Mouse (Mus musculus) liver, postnatal 0 days (tissue): ENCODE data around the gene Pcsk7. TPM values are rescaled to one million over a fixed set of nuclear protein-coding genes. Genes with fewer than 3 reads are reported as not detected.

Source experiments
- ATAC-seq: fragments of 200-750 bp; cut with Nextera tagmentation; 2 replicates; pipeline ENCODE4 v1.8.0; 2017; ENCODE audit warnings: mild to moderate bottlenecking, moderate library complexity
- DNase-seq: peaks from one replicate; pipeline ENCODE4 v3.0.0-alpha.2; 2016
- H3K27ac ChIP-seq: fragments of 300-500 bp; sonication (generic); 2 replicates; pipeline ENCODE4 v1.5.1; 2014; ENCODE audit warnings: antibody characterized with exemption, moderate library complexity, mild to moderate bottlenecking, low read depth
- H3K27me3 ChIP-seq: fragments of 300-500 bp; sonication (generic); 2 replicates; pipeline ENCODE4 v1.6.1; 2014; ENCODE audit warnings: low read length, control low read depth, mixed read lengths; ENCODE audit not compliant: insufficient read depth
- H3K36me3 ChIP-seq: fragments of 300-500 bp; sonication (generic); replicated peaks from 2 replicates; pipeline ENCODE4 v1.6.1; 2014; ENCODE audit warnings: mild to moderate bottlenecking, control low read depth, low read length, moderate library complexity, mixed read lengths; ENCODE audit not compliant: insufficient read depth
- H3K4me1 ChIP-seq: fragments of 300-500 bp; sonication (generic); 2 replicates; pipeline ENCODE4 v1.6.1; 2014; ENCODE audit warnings: antibody characterized with exemption, mild to moderate bottlenecking, control low read depth; ENCODE audit not compliant: insufficient read depth
- H3K4me2 ChIP-seq: fragments of 300-500 bp; sonication (generic); 2 replicates; pipeline ENCODE4 v1.6.1; 2014; ENCODE audit warnings: low read depth, mild to moderate bottlenecking, low read length, moderate library complexity, mixed read lengths
- H3K4me3 ChIP-seq: fragments of 300-500 bp; sonication (generic); 2 replicates; pipeline ENCODE4 v1.5.1; 2014; ENCODE audit warnings: low read depth, low read length
- H3K9ac ChIP-seq: fragments of 300-500 bp; sonication (generic); replicated peaks from 2 replicates; pipeline ENCODE4 v1.6.1; 2014; ENCODE audit warnings: mild to moderate bottlenecking, moderate library complexity
- H3K9me3 ChIP-seq: fragments of 300-500 bp; sonication (generic); 2 replicates; pipeline ENCODE4 v1.6.1; 2016; ENCODE audit warnings: mild to moderate bottlenecking, control low read depth, low read length, mixed read lengths
- CTCF ChIP-seq: sonication (generic); IDR thresholded peaks from 2 replicates; pipeline ENCODE4 v1.5.1; 2016; ENCODE audit warnings: antibody characterized with exemption, low read depth
- EP300 ChIP-seq: IDR thresholded peaks from 2 replicates; pipeline ENCODE4 v1.6.1; 2016; ENCODE audit warnings: antibody characterized with exemption, low read depth, mild to moderate bottlenecking
- WGBS: fragments of 180-500 bp; shearing (Covaris S2); extraction: QIAGEN DNeasy Blood & Tissue Kit; methylation state at CpG from one replicate; pipeline ENCODE4 v1.1.7; 2014; ENCODE audit not compliant: insufficient replicate concordance; 5-methylcytosine and 5-hydroxymethylcytosine counted together
- microRNA-seq: library from miRNA; unstranded; fragments of <30 nt; microRNA quantifications from one replicate; pipeline ENCODE4, GENCODE M21; 2016
- polyA plus RNA-seq: library from polyadenylated mRNA; unstranded; fragments of >200 nt; fragmentation: Nextera tagmentation; extraction: Ambion mirVana; gene quantifications from 2 replicates; pipeline ENCODE4 v1.2.1, GENCODE M21; 2015

The Pcsk7 gene
- polyA plus RNA-seq, 1 experiment from 2014 or later, result 6.8 TPM

GRCm38 (mm10) chr9:45958023-45958670, 51.9 kb downstream of the Pcsk7 start:
- ATAC-seq, result no peak
- no peak for TF ChIP-seq EP300
- no peak for TF ChIP-seq CTCF
- no peak for DNase-seq
- H3K9ac ChIP-seq, result no peak overlapping the region
- H3K4me2 ChIP-seq, result no peak overlapping the region
- H3K4me3 ChIP-seq, result no peak overlapping the region
- peaks cover 13% of the 10 kb centered on the region for H3K36me3 ChIP-seq
- 75% methylated on average over 7 of the region's 7 CpGs for WGBS
- no peaks in the 10 kb centered on the region for H3K27me3 ChIP-seq
- H3K27ac ChIP-seq, result no peak overlapping the region
- peaks cover 19% of the 10 kb centered on the region for H3K4me1 ChIP-seq
- H3K9me3 ChIP-seq, result no peaks in the 10 kb centered on the region

- Histone ChIP-seq H3K27ac (no peak overlapping the region), H3K9ac (no peak overlapping the region), H3K4me2 (no peak overlapping the region), H3K36me3 (peaks cover 20% of the 10 kb centered on the region), H3K4me3 (no peak overlapping the region), H3K9me3 (no peaks in the 10 kb centered on the region), H3K4me1 (peaks cover 12% of the 10 kb centered on the region), H3K27me3 (no peaks in the 10 kb centered on the region)
- WGBS, result 68% methylated on average over 4 of the region's 4 CpGs
- TF ChIP-seq EP300 (no peak), CTCF (no peak)
- DNase-seq, result no peak
- ATAC-seq, result no peak
Observed at GRCm38 (mm10) chr9:45958851-45959250, 52.6 kb downstream of the Pcsk7 start.

DNA sequence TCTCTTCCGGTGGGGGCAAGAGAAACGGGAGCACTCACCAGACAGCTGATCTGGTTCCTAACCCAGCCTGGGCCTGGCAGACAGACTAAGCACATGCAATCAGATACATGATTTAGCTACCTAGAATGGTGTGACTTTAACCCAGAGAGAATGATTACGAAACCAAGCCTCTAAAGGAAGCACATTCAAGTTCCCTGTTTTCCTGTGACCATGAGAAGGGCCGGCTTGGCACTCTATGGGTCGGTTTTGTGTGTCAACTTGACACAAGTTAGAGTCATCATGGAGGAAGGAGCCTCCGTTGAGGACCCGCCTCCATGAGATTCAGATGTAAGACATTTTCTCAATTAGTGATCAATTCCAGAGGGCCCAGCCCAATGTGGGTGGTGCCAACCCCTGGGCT, 53.4 kb downstream of the Pcsk7 start:
- ATAC-seq, result peak; percentile 9; the same call in 1 of the 2 replicates
- peaks cover 10% of the 10 kb centered on the region for H3K4me1 ChIP-seq
- peak; percentile 34 for DNase-seq

DNA sequence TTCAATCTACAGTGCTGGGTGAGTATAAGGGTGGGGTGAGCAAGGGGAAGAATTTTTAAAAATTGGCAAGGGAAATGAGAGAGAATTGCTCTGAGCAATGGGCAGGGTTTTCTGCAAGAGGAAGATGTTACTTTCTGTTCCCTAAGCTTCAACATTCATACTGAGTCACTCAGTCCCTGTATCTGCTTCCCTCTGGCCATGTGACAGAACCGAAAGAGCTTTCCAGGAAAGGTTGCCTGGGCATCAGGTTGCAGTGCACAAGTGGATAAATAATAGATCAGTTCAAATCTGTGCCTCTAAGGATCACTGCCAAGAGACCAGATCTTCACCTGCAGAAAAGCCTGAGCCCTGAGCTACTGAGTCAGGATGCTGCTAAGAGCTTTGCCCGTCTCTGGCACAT, 55.6 kb downstream of the Pcsk7 start:
- no peak overlapping the region for H3K4me3 ChIP-seq
- H3K9ac ChIP-seq, result no peak overlapping the region
- H3K36me3 ChIP-seq, result peaks cover 48% of the 10 kb centered on the region
- no peaks in the 10 kb centered on the region for H3K9me3 ChIP-seq
- WGBS, result 75% methylated on average over 2 of the region's 2 CpGs
- TF ChIP-seq EP300 (no peak), CTCF (no peak)
- no peak overlapping the region for H3K27ac ChIP-seq
- DNase-seq (no peak), ATAC-seq (no peak)
- H3K27me3 ChIP-seq, result no peaks in the 10 kb centered on the region
- no peak overlapping the region for H3K4me2 ChIP-seq
- H3K4me1 ChIP-seq, result peaks cover 4% of the 10 kb centered on the region; the same call in 1 of the 2 replicates

More for the DNA sequence above, 53.4 kb downstream of the Pcsk7 start:
- no peaks in the 10 kb centered on the region for H3K9me3 ChIP-seq
- no peak overlapping the region for H3K9ac ChIP-seq
- H3K4me3 ChIP-seq, result no peak overlapping the region
- no peak overlapping the region for H3K4me2 ChIP-seq
- H3K27ac ChIP-seq, result peak overlapping the region; percentile 69
- WGBS, result 38% methylated on average over 7 of the region's 7 CpGs
- no peak for TF ChIP-seq CTCF
- TF ChIP-seq EP300, result peak; percentile 23; the same call in 1 of the 2 replicates
- peaks cover 28% of the 10 kb centered on the region for H3K36me3 ChIP-seq
- no peaks in the 10 kb centered on the region for H3K27me3 ChIP-seq

DNA sequence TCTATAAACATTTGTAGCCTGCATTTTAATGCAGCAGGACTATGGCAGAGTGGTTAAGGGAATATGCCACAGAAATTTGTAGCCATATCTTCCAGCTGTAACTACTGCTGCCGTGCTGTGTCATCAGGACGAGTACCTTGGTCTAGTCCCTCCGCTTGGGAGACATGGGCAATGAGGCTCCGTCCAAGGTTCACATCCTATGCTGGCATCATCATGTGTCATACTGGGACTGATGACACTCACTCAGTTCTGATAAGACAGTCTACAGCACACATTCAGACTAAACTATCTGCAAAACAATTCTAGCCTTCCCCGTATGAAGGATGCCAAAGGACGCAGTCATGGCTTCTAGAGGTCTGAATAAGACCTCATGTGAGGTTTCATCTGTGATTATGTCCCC, 57.3 kb downstream of the Pcsk7 start:
- Histone ChIP-seq H3K4me3 (no peak overlapping the region), H3K9ac (no peak overlapping the region), H3K4me2 (no peak overlapping the region), H3K9me3 (no peaks in the 10 kb centered on the region), H3K36me3 (peaks cover 63% of the 10 kb centered on the region), H3K27ac (no peak overlapping the region), H3K4me1 (peaks cover 4% of the 10 kb centered on the region; the same call in 1 of the 2 replicates), H3K27me3 (no peaks in the 10 kb centered on the region)
- no peak for ATAC-seq
- no peak for DNase-seq
- 86% methylated on average over 6 of the region's 6 CpGs for WGBS
- no peak for TF ChIP-seq EP300

DNA sequence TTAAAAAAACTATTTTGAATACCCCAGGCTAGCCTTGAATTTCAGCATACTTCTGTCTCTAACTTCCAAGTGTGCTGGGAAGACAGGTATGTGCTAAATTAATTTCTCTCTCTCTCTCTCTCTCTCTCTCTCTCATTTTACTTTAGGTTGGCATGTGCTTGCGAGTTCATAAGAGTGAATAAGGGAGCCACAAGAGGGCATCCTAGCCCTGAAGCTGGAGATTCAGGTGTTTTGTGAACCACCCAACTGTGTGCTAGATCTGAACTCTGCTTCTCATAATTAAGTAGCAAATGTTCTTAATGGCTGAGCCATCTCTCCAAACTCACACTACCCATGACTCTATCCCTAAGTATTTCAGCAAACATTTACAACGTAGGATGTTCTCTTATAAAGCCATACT, 70.6 kb downstream of the Pcsk7 start:
- peak; percentile 46 for TF ChIP-seq CTCF
- no peak for TF ChIP-seq EP300
- no peak overlapping the region for H3K9ac ChIP-seq
- H3K36me3 ChIP-seq, result peaks cover 46% of the 10 kb centered on the region
- H3K4me2 ChIP-seq, result no peak overlapping the region
- DNase-seq (no peak), ATAC-seq (no peak)
- peaks cover 8% of the 10 kb centered on the region; the same call in 1 of the 2 replicates for H3K4me1 ChIP-seq
- no peak overlapping the region for H3K27ac ChIP-seq
- H3K9me3 ChIP-seq, result no peaks in the 10 kb centered on the region
- H3K4me3 ChIP-seq, result no peak overlapping the region
- H3K27me3 ChIP-seq, result no peaks in the 10 kb centered on the region
- 85% methylated on average over 2 of the region's 2 CpGs for WGBS

Small RNAs within 50 kb of the gene (microRNA-seq; reads per million reads assigned to microRNA genes)
- not detected for gene Mir7087

Other genes starting within 250 kb of the Pcsk7 start
- gene Cep164, start 77.8 kb upstream of the Pcsk7 start, polyA plus RNA-seq, result 6.1 and 6.6 TPM in 2 replicates
- 8.3 and 10.7 TPM in 2 replicates for gene Bace1, start 67.9 kb upstream of the Pcsk7 start, polyA plus RNA-seq
- 13.0 and 15.9 TPM in 2 replicates for gene Rnf214, start 414 bp downstream of the Pcsk7 start, polyA plus RNA-seq
- 3.6 and 5.2 TPM in 2 replicates for gene Tagln, start 29.6 kb downstream of the Pcsk7 start, polyA plus RNA-seq
- gene Sidt2, start 48.8 kb downstream of the Pcsk7 start, polyA plus RNA-seq, result 23.5 and 23.6 TPM in 2 replicates
- gene Pafah1b2, start 106.2 kb downstream of the Pcsk7 start, polyA plus RNA-seq, result 35.8 and 42.6 TPM in 2 replicates
- gene Sik3, start 106.3 kb downstream of the Pcsk7 start, polyA plus RNA-seq, result 5.0 TPM in 2 replicates